Mouse (Mus musculus): Measurements from ENCODE around the gene Rtn1.

The Rtn1 gene

DNA sequence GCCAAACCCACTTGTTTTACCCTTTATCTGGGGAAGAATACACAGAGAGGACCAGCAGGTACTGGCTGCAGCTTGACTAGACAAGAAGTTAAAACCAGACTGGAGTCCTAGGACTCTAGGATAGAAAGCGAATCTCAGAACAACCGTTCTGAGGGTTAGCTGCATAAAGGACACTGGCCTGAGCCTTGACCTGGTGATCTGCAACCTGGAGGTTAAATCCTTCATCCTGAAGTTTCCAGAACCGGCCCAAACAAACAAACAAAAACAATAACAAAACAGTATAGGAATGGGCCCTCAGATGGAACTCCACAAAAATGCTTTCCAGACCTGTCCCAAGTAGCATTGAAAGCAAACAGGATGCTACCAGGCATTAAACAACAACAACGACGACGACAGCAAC is at the start of gene Rtn1:
TSS of gene Rtn1 (minus strand) at position 101 of the 400 bp plus-strand sequence.
- DNase-seq (ENCODE audit: low spot score in 2 of 2): no peak

GRCm38 (mm10) chr12:72453941-72454340 is 45.1 kb upstream of the Rtn1 start:
- no peak for DNase-seq (ENCODE audit: low spot score in 2 of 2)

DNA sequence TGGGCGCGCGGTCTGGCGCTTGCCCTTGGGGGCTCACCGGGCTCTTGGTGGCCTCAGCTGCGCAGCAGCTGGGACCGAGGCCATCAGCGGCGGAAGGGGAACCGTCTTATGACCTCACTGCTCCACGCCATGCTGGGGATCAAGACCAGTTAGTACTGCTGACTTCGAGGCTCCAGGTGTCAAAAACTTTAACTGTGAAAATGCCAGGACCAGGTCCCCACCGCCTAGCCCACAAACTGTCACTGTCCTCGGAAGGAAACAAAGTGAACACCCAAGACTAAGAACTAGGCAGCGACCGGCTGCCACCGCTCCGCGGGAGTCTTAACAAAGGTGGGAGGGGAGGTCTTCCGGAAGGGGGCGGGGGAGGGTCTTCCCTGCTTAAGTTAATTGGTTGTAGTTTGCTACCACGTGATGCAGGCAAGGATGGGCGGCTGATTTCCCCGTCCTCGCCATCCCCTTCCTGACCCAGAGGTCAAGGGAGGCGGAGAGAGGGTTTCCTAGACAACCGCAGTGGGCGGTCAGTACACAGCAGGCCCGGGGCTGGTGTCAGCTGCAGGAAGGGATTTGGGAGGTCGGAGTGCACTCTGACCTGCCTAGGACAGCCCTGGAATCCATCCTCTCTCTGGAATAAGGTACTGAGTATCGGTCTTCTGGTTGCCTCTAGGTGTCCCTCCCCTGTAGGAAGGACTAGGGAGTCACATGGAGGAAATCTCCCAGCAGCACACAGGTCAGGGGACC is 33.2 kb upstream of the Rtn1 start, which contains the start of gene Lrrc9:
TSS of gene Lrrc9 (plus strand) at position 28 of the 738 bp plus-strand sequence.
- peak; percentile 22 to 24 for DNase-seq (ENCODE audit: low spot score in 2 of 2)

DNA sequence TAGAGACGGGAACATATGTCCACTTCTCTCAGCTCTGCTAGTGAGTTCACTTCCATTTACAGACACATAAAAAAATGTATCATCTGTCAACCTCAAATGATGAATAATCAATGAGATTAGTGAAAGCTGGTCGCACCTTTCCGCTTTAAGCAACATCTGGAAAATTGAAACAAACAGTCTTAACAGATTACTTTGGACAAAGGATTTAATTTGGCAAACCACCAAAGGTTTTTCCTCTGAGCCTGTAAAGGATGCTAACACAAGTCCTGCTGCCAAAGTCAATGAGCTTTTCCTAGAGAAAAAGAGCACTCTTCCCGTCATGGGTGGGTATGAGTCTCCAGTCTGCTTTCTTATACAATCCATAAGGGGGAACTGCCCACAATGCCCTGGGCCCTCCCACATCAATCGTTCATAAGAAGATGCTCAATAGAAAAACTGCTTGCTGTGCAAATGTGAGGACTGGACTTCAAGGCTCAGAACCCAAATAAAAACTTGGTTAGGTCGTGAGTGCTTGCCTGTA is 30.2 kb upstream of the Rtn1 start:
- no peak for DNase-seq (ENCODE audit: low spot score in 2 of 2)

DNA sequence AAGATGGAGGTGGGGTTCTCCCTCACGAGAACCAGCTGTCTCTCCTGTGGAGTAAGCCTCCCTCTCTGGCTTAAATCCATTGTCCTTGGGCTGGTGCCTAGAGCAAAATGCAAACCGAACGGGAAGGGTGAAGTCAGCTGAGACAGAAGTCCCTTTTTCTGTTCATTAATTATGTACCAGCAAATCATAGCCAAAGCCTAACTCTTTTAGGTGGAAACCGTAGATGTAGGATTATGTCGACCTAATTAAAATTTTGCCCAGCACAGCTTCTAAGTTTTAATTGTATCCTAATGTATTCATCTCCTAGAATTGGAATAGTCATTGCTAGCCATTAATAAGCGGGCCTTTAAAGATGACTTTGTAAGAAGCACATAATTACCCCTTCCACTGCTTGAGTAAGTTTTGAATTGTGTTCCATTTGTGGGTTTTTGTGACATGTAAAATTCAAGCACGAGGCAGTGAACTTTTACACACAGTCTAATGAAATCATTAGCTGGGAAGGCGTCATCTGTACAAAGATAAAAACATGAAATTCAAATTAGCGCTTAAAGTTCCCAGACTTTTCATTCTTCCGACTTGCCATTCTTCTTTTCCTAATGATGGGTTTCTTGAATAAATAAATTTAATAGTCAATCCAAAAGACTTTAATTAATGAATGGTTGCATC is 29.0 kb upstream of the Rtn1 start:
- no peak for DNase-seq (ENCODE audit: low spot score in 2 of 2)

- no peak for DNase-seq (ENCODE audit: low spot score in 2 of 2)
Observed at GRCm38 (mm10) chr12:72433241-72433865, 24.5 kb upstream of the Rtn1 start.

- DNase-seq (ENCODE audit: low spot score in 2 of 2): no peak
Observed at GRCm38 (mm10) chr12:72432209-72432608, 23.4 kb upstream of the Rtn1 start.

DNA sequence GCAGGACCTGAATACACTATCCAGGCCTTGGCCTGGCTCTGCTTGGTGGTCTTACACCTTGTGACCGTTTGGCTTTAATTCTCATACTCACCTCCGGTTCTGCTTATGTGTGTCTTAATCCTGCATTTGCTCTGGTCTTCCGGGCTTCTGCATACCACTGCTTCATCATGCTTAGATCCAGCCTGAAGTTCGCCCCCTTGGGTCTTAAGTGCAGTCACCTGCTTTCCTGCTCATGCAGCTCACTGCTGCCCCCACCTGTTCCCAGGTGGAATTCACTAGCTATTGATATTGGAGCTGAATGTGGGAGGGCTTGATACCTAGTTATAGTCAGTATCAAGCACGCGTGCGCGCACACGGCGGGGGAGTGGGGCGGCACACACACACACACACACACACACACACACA is 18.9 kb upstream of the Rtn1 start:
- DNase-seq (ENCODE audit: low spot score in 2 of 2): peak; percentile 89

- DNase-seq (ENCODE audit: low spot score in 2 of 2): no peak
Observed at GRCm38 (mm10) chr12:72422681-72423080, 13.8 kb upstream of the Rtn1 start.

- peak; percentile 31 to 33 for DNase-seq (ENCODE audit: low spot score in 2 of 2)
Observed at GRCm38 (mm10) chr12:72417762-72418161, 8.9 kb upstream of the Rtn1 start.

- peak; percentile 75 to 83 for DNase-seq (ENCODE audit: low spot score in 2 of 2)
Observed at GRCm38 (mm10) chr12:72408111-72408891, 553 bp downstream of the Rtn1 start.

- no peak for DNase-seq (ENCODE audit: low spot score in 2 of 2)
Observed at GRCm38 (mm10) chr12:72407721-72408110, 1.1 kb downstream of the Rtn1 start.

DNA sequence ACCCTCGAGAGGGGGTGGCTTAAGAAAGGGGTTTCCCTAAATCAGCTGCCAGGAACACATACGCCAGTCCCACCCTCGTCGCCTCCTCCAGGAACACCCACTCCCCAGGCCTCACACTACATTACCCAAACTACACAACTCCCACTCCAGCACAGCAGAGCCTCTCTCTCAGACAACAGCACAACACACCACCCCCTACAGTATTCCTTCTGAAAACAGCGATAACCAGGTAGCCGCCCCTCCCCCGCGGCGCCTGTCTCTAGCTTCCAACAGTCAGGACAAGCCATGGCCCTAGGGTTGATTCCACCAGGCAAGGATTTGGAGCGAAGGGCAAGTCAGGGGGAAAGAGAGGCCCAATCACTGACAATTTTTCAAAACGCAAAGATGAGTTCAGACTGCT is 1.7 kb downstream of the Rtn1 start:
- DNase-seq (ENCODE audit: low spot score in 2 of 2): peak; percentile 50 to 58

DNA sequence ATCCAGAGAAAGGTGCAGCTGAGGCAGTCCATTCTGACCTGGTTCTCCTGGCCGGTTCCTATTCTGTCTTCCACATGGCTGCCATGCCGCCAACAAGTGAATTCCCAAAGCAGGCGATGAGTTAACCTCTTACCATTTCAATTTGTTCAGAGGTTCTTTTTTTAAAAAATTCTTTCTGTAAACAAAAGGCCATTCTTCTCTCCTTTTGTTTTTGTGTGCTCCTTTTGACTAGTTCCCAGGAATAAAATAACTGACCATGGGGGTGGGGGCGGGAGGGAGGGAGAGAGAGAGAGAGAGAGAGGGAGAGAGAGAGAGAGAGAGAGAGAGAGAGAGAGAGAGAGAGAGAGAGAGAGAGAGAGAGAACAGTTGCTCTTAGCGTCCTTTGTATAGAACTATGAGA is 3.8 kb downstream of the Rtn1 start:
- DNase-seq (ENCODE audit: low spot score in 2 of 2): no peak

- DNase-seq (ENCODE audit: low spot score in 2 of 2): peak; percentile 51 to 60
Observed at GRCm38 (mm10) chr12:72393046-72393805, 15.6 kb downstream of the Rtn1 start.

DNA sequence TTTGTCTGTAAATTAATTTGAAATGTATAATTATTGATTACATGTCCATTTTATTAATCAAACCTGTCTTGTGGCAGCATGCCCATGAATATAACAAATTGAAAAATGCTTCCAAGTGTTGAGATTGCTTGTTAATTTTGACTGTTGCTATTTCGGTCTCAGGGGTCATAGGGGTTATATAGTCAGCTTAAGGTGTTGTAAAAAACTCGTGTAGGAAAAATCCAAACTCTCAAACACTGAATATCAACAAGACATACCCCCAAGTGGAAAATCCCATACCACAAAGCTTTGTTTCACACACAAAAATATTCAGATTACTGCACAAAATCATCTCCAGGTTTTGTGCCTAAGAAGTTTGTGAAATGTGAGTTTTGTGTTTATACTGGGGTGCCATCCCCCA is 18.5 kb downstream of the Rtn1 start:
- no peak for DNase-seq (ENCODE audit: low spot score in 2 of 2)

GRCm38 (mm10) chr12:72389377-72390103 is 19.3 kb downstream of the Rtn1 start:
- no peak for DNase-seq (ENCODE audit: low spot score in 2 of 2)

GRCm38 (mm10) chr12:72388835-72389234 is 20.0 kb downstream of the Rtn1 start:
- DNase-seq (ENCODE audit: low spot score in 2 of 2): no peak

GRCm38 (mm10) chr12:72388135-72388534 is 20.7 kb downstream of the Rtn1 start:
- no peak for DNase-seq (ENCODE audit: low spot score in 2 of 2)

DNA sequence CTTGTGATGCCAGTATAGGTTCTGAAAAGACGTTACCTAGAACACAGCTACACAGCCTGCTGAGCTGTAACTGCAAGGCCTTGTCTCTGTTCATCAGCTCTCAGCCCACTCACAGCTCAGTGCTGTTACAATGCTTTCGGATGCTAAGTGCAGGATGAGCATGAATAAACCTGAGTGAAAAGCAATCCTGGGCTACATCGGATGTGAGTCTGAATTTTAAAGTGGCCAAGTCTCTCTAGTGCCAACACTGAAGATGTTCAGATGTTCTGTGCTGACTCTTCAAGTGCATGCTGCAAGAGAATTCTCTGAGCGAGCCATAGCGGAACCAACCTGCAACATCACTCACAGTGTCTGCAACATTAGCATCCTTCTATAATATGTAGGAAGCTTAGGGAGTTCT is 32.5 kb downstream of the Rtn1 start:
- DNase-seq (ENCODE audit: low spot score in 2 of 2): peak; percentile 37 to 44

All from right cerebral cortex, adult 2 months (tissue).